Mouse (Mus musculus): Measurements from ENCODE around the gene Nob1. TPM values are rescaled to one million over a fixed set of nuclear protein-coding genes. Genes with fewer than 3 reads are reported as not detected.

Nob1 gene
- polyA plus RNA-seq, 1 experiment from 2014 or later, result 18.4 TPM

- peaks cover 54% of the 10 kb centered on the region for H3K36me3 ChIP-seq (replicated peaks; ENCODE audit: insufficient read depth, low read length)
- no peak overlapping the region for H3K4me3 ChIP-seq (ENCODE audit: low read depth, low read length)
- H3K27ac ChIP-seq (ENCODE audit: low read depth), result no peak overlapping the region
- no peaks in the 10 kb centered on the region; the same call in 1 of the 2 replicates for H3K4me1 ChIP-seq (ENCODE audit: insufficient read depth)
- no peak overlapping the region for H3K9ac ChIP-seq (replicated peaks)
- H3K27me3 ChIP-seq (ENCODE audit: insufficient read depth, low read length), result no peaks in the 10 kb centered on the region
- no peaks in the 10 kb centered on the region for H3K9me3 ChIP-seq (ENCODE audit: low read length)
- H3K4me2 ChIP-seq (ENCODE audit: low read depth, low read length), result no peak overlapping the region
- DNase-seq, result peak; percentile 43
- WGBS (ENCODE audit: insufficient replicate concordance), result 59% methylated on average over 4 of the region's 4 CpGs
- no peak for ATAC-seq
- TF ChIP-seq EP300 (IDR thresholded peaks at IDR 0.05; ENCODE audit: low read depth) (no peak), CTCF (IDR thresholded peaks at IDR 0.05; ENCODE audit: low read depth) (peak; percentile 80)
Observed at GRCm38 (mm10) chr8:107411391-107411790, 13.5 kb downstream of the Nob1 start.

- WGBS (ENCODE audit: insufficient replicate concordance), result 59% methylated on average over 3 of the region's 3 CpGs
- H3K27me3 ChIP-seq (ENCODE audit: insufficient read depth, low read length), result no peaks in the 10 kb centered on the region
- DNase-seq (no peak), ATAC-seq (no peak)
- H3K9me3 ChIP-seq (ENCODE audit: low read length), result no peaks in the 10 kb centered on the region
- no peak overlapping the region for H3K4me3 ChIP-seq (ENCODE audit: low read depth, low read length)
- peaks cover 11% of the 10 kb centered on the region for H3K36me3 ChIP-seq (replicated peaks; ENCODE audit: insufficient read depth, low read length)
- TF ChIP-seq EP300 (IDR thresholded peaks at IDR 0.05; ENCODE audit: low read depth) (no peak), CTCF (IDR thresholded peaks at IDR 0.05; ENCODE audit: low read depth) (no peak)
- H3K4me2 ChIP-seq (ENCODE audit: low read depth, low read length), result no peak overlapping the region
- no peak overlapping the region for H3K27ac ChIP-seq (ENCODE audit: low read depth)
- peaks cover 18% of the 10 kb centered on the region for H3K4me1 ChIP-seq (ENCODE audit: insufficient read depth)
- H3K9ac ChIP-seq (replicated peaks), result no peak overlapping the region
Observed at GRCm38 (mm10) chr8:107405935-107406334, 18.9 kb downstream of the Nob1 start.

- ATAC-seq, result no peak
- WGBS (ENCODE audit: insufficient replicate concordance), result 78% methylated on average over 4 of the region's 4 CpGs
- Histone ChIP-seq H3K4me1 (ENCODE audit: insufficient read depth) (peaks cover 18% of the 10 kb centered on the region), H3K4me3 (ENCODE audit: low read depth, low read length) (peak overlapping the region; percentile 46), H3K27ac (ENCODE audit: low read depth) (peak overlapping the region; percentile 91), H3K9ac (replicated peaks) (peak overlapping the region; percentile 56), H3K27me3 (ENCODE audit: insufficient read depth, low read length) (no peaks in the 10 kb centered on the region), H3K36me3 (replicated peaks; ENCODE audit: insufficient read depth, low read length) (no peaks in the 10 kb centered on the region), H3K4me2 (ENCODE audit: low read depth, low read length) (peak overlapping the region; percentile 65), H3K9me3 (ENCODE audit: low read length) (no peaks in the 10 kb centered on the region)
- DNase-seq, result no peak
- TF ChIP-seq EP300 (IDR thresholded peaks at IDR 0.05; ENCODE audit: low read depth) (no peak), CTCF (IDR thresholded peaks at IDR 0.05; ENCODE audit: low read depth) (no peak)
Observed at GRCm38 (mm10) chr8:107404057-107404456, 20.8 kb downstream of the Nob1 start.

GRCm38 (mm10) chr8:107403038-107403781 is 21.6 kb downstream of the Nob1 start, which contains the start of gene Nqo1:
TSS of gene Nqo1 (minus strand) at chr8:107403206.
- peak; percentile 81 for DNase-seq
- Histone ChIP-seq H3K36me3 (replicated peaks; ENCODE audit: insufficient read depth, low read length) (no peaks in the 10 kb centered on the region), H3K4me2 (ENCODE audit: low read depth, low read length) (peak within 1 kb of the TSS; percentile 65), H3K27ac (ENCODE audit: low read depth) (peak within 1 kb of the TSS; percentile 91), H3K9me3 (ENCODE audit: low read length) (no peaks in the 10 kb centered on the region), H3K4me3 (ENCODE audit: low read depth, low read length) (peak within 1 kb of the TSS; percentile 46), H3K9ac (replicated peaks) (peak within 1 kb of the TSS; percentile 56), H3K27me3 (ENCODE audit: insufficient read depth, low read length) (no peaks in the 10 kb centered on the region), H3K4me1 (ENCODE audit: insufficient read depth) (peaks cover 18% of the 10 kb centered on the region)
- ATAC-seq, result peak; percentile 94
- WGBS (ENCODE audit: insufficient replicate concordance), result 13% methylated on average over 22 of the region's 22 CpGs
- TF ChIP-seq EP300 (IDR thresholded peaks at IDR 0.05; ENCODE audit: low read depth) (peak; percentile 9; the same call in 1 of the 2 replicates), CTCF (IDR thresholded peaks at IDR 0.05; ENCODE audit: low read depth) (no peak)

GRCm38 (mm10) chr8:107401866-107402265 is 23.0 kb downstream of the Nob1 start:
- no peak for ATAC-seq
- H3K9ac ChIP-seq (replicated peaks), result no peak overlapping the region
- H3K27ac ChIP-seq (ENCODE audit: low read depth), result no peak overlapping the region
- no peaks in the 10 kb centered on the region for H3K27me3 ChIP-seq (ENCODE audit: insufficient read depth, low read length)
- peak overlapping the region; percentile 46 for H3K4me3 ChIP-seq (ENCODE audit: low read depth, low read length)
- H3K9me3 ChIP-seq (ENCODE audit: low read length), result no peaks in the 10 kb centered on the region
- peaks cover 18% of the 10 kb centered on the region for H3K4me1 ChIP-seq (ENCODE audit: insufficient read depth)
- no peak for DNase-seq
- peak overlapping the region; percentile 65 for H3K4me2 ChIP-seq (ENCODE audit: low read depth, low read length)
- TF ChIP-seq EP300 (IDR thresholded peaks at IDR 0.05; ENCODE audit: low read depth) (no peak), CTCF (IDR thresholded peaks at IDR 0.05; ENCODE audit: low read depth) (no peak)
- 88% methylated on average over 5 of the region's 5 CpGs for WGBS (ENCODE audit: insufficient replicate concordance)
- no peaks in the 10 kb centered on the region for H3K36me3 ChIP-seq (replicated peaks; ENCODE audit: insufficient read depth, low read length)

- no peak for TF ChIP-seq CTCF (IDR thresholded peaks at IDR 0.05; ENCODE audit: low read depth)
- no peak for TF ChIP-seq EP300 (IDR thresholded peaks at IDR 0.05; ENCODE audit: low read depth)
- DNase-seq (no peak), ATAC-seq (no peak)
- Histone ChIP-seq H3K27me3 (ENCODE audit: insufficient read depth, low read length) (no peaks in the 10 kb centered on the region), H3K27ac (ENCODE audit: low read depth) (no peak overlapping the region), H3K4me1 (ENCODE audit: insufficient read depth) (peaks cover 16% of the 10 kb centered on the region), H3K9ac (replicated peaks) (no peak overlapping the region), H3K4me3 (ENCODE audit: low read depth, low read length) (no peak overlapping the region), H3K4me2 (ENCODE audit: low read depth, low read length) (no peak overlapping the region), H3K9me3 (ENCODE audit: low read length) (no peaks in the 10 kb centered on the region), H3K36me3 (replicated peaks; ENCODE audit: insufficient read depth, low read length) (no peaks in the 10 kb centered on the region)
- 50% methylated on average over 9 of the region's 9 CpGs for WGBS (ENCODE audit: insufficient replicate concordance)
Observed at GRCm38 (mm10) chr8:107399495-107399894, 25.4 kb downstream of the Nob1 start.

Data from liver, postnatal 0 days (tissue).